Mouse (Mus musculus): ENCODE measurements around the gene Dscam. TPM values are rescaled to one million over a fixed set of nuclear protein-coding genes. Genes with fewer than 3 reads are reported as not detected.

The Dscam gene
- polyA plus RNA-seq, 1 experiment from 2014 or later = 0.24 TPM

DNA sequence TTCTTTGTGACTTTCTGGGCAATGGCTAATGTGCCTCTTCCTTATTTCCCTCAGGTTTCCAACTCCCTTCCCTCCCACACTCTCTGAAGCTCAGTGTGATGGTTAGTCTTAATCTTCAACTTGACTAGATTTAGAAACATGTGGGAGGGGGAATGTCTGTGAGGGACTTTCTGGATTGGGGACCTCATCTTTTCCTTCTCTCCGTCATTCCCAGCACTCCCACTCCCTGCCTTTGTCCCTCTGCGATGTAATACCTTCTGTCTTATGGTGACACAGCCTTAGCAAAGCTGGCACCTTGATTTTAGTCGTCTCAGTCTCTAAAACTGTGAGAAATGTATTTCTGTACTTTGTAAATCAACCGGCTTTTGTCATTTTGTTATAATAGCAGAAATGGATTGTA is 615.1 kb downstream of the Dscam start:
- no peak overlapping the region for H3K9ac ChIP-seq
- 68% methylated on average over 4 of the region's 4 CpGs for WGBS
- H3K27me3 ChIP-seq (replicated peaks) = no peaks in the 10 kb centered on the region
- no peak for ATAC-seq (ENCODE audit: insufficient read depth, low FRiP score, low read depth)
- no peaks in the 10 kb centered on the region for H3K36me3 ChIP-seq
- no peak overlapping the region for H3K4me2 ChIP-seq
- H3K9me3 ChIP-seq = no peaks in the 10 kb centered on the region
- H3K4me1 ChIP-seq = no peaks in the 10 kb centered on the region
- H3K4me3 ChIP-seq (replicated peaks) = no peak overlapping the region
- no peak overlapping the region for H3K27ac ChIP-seq

DNA sequence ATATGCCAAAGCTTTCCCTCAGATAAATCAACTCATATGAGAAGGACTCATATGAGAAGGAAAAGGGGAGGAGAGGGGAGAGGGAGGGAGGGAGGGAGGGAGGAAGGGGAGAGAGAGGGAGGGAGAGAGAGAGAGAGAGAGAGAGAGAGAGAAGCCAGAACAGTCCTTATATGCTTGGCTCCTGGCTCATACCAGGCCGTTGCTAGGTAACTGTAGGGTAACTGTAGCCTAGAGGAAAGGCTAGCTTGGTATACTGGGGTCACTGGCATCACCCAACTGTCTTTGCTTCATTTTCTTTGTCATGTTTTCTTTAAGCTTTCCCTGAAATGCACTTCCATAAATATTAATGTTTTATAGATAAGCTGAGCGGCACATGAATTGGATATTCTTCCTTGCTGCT is 617.9 kb downstream of the Dscam start:
- Histone ChIP-seq H3K4me2 (no peak overlapping the region), H3K4me1 (no peaks in the 10 kb centered on the region), H3K36me3 (no peaks in the 10 kb centered on the region), H3K4me3 (replicated peaks) (no peak overlapping the region), H3K9me3 (no peaks in the 10 kb centered on the region), H3K27me3 (replicated peaks) (no peaks in the 10 kb centered on the region), H3K9ac (no peak overlapping the region), H3K27ac (no peak overlapping the region)
- WGBS = 75% methylated on average over 2 of the region's 2 CpGs
- ATAC-seq (ENCODE audit: insufficient read depth, low FRiP score, low read depth) = no peak

DNA sequence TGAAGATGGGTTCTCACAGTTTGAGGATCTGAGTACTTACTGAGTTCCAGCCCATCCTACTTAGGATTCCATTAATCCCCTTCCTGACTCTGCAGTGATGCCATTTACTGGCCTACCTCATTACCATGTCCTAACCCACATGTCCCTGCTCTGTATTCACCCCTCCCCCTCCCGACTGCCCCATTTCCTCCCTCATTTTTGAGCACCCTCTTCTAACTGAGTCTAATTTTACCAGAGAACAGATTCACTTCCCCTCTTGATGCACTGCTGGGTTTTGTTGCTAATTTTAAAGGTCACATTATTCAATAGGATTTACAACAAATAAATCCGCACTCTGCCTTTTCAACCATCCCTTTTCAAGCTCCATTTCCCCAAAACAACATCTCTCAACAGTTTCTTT is 629.5 kb downstream of the Dscam start:
- H3K36me3 ChIP-seq = no peaks in the 10 kb centered on the region
- H3K4me1 ChIP-seq = no peaks in the 10 kb centered on the region
- 66% methylated on average over 2 of the region's 2 CpGs for WGBS
- H3K27ac ChIP-seq = no peak overlapping the region
- no peak for ATAC-seq (ENCODE audit: insufficient read depth, low FRiP score, low read depth)
- H3K27me3 ChIP-seq (replicated peaks) = no peaks in the 10 kb centered on the region
- H3K4me2 ChIP-seq = no peak overlapping the region
- no peak overlapping the region for H3K4me3 ChIP-seq (replicated peaks)
- H3K9ac ChIP-seq = no peak overlapping the region
- H3K9me3 ChIP-seq = no peaks in the 10 kb centered on the region

Other genes starting within 250 kb of the Dscam start
- gene Bace2, start 186.0 kb upstream of the Dscam start, polyA plus RNA-seq (2015; fragmentation: Nextera tagmentation; extraction: Ambion mirVana) = 74.5 and 81.4 TPM in 2 replicates

All from stomach, embryonic 15.5 days (tissue).